Mouse (Mus musculus): ENCODE results near the gene Hmgcs1. TPM values are rescaled to one million over a fixed set of nuclear protein-coding genes. Genes with fewer than 3 reads are reported as not detected.
"Not testable (repeated sequence)": the region's sequence is repeated elsewhere in the genome, so short reads cannot be mapped to it uniquely, and the experiment has no call there.

Gene Hmgcs1
- polyA plus RNA-seq (2015; fragmentation: Nextera tagmentation; extraction: Ambion mirVana) = 506 and 523 TPM in 2 replicates

DNA sequence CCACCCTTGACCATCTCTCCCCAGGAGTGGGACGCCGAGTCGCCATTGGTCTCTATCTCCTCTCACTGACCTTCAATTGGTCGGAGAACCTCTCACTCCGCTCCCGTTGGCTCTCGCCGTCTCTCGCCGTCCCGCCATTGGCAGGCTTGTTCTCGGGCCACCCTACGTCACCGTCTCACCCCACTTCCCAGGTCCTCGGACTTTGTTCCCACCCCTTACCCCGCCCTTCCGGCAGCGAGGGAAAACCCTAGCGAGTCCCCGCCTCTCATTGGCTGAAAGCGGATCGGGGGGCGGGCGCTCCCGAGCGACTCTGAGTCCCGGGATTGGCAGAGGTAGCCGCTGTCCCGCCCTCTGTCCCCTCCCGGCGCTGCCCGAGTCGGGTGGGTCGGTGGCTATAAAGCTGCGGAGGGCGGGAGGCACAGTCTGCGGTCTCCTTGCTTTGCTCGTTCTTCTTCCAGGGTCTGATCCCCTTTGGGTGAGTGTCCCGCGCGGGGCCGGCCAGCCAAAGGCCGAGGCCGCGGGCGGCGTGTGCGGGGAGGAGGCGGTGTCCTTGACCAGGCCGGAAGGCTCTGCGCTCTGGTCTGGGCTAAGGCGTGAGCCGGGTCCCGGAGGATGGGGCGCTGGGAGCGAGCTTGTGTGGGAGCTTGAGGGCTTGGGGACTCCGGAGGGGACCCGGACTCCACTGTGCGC lies at the start of gene Hmgcs1:
Gene Hmgcs1 (plus strand): TSS at position 341 of the 690 bp plus-strand sequence.
- Histone ChIP-seq H3K36me3 (replicated peaks) (no peaks in the 10 kb centered on the region), H3K27me3 (replicated peaks) (no peaks in the 10 kb centered on the region), H3K9ac (peak within 1 kb of the TSS; percentile 97), H3K9me3 (no peaks in the 10 kb centered on the region), H3K4me2 (peak within 1 kb of the TSS; percentile 60), H3K4me3 (peak within 1 kb of the TSS; percentile 83), H3K4me1 (peaks cover 44% of the 10 kb centered on the region), H3K27ac (peak within 1 kb of the TSS; percentile 99)
- 1% methylated on average over 59 of the region's 59 CpGs for WGBS
- ATAC-seq (replicated peaks) = peak; percentile 99

DNA sequence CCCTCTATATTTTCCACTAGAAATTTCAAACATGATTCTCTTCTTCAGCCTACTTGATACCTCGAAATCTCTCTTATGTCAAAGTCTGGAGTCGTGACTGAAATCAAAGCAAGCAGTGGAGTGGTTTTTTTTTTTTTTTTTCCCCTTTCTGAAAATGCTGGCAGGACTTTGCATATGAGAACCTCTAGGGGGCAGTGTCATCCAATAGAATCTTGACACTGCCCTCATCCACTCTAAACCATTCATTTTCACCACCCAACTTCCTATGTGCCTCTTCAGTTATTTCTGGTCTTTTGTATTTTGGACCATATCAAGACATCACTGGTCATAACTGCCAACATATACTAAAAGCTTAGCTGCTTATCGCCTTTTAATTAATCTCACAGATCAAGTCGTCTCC lies 49.7 kb upstream of the Hmgcs1 start:
- H3K36me3 ChIP-seq (replicated peaks) = no peaks in the 10 kb centered on the region
- H3K9me3 ChIP-seq = no peaks in the 10 kb centered on the region
- no peak overlapping the region for H3K27ac ChIP-seq
- H3K27me3 ChIP-seq (replicated peaks) = no peaks in the 10 kb centered on the region
- no peak overlapping the region for H3K4me3 ChIP-seq
- H3K4me1 ChIP-seq = no peaks in the 10 kb centered on the region
- ATAC-seq (replicated peaks) = peak; percentile 75
- no peak overlapping the region for H3K9ac ChIP-seq
- H3K4me2 ChIP-seq = no peak overlapping the region
- 37% methylated on average over 4 of the region's 4 CpGs for WGBS

DNA sequence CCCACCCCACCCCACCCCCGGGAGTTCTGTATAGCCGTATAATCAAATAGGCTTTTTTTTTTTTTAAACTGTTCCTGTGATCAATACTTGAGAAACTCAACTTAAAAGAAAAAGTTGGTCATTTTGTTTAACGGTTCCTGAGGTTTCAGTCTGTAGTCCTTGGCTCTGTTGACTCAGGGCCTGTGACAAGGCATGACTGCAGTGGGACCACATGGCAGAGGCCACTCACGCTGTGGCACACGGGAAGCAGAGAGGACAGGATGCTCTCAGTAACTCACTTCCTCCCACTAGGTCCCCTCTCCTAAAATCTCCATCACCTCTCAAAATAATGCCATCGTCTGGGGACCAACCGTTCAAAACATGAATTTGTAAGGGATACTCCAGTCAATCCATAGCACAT lies 49.0 kb upstream of the Hmgcs1 start:
- no peaks in the 10 kb centered on the region for H3K27me3 ChIP-seq (replicated peaks)
- H3K4me3 ChIP-seq = no peak overlapping the region
- no peaks in the 10 kb centered on the region for H3K4me1 ChIP-seq
- H3K9me3 ChIP-seq = no peaks in the 10 kb centered on the region
- 87% methylated on average over 7 of the region's 7 CpGs for WGBS
- H3K9ac ChIP-seq = no peak overlapping the region
- no peak overlapping the region for H3K4me2 ChIP-seq
- no peaks in the 10 kb centered on the region for H3K36me3 ChIP-seq (replicated peaks)
- ATAC-seq (replicated peaks) = no peak
- no peak overlapping the region for H3K27ac ChIP-seq

DNA sequence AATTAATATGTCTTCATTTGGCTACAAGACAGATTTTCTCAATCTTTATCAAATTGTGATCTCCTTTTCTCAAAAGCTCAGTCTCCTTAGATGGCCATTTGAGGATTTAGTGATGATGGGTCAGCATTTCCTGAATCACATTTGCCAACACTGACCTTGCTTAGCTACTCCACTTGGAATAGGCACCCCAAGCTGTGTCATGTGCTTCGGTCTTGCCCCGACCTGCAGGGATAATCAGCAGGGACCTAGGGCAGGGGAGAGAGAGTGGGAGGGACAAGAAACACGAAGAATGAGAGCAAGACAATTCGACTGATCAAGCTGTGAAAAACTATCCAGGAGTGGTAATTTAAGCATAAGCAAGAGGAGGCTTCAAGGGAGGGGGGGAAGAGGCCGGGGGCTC lies 45.4 kb upstream of the Hmgcs1 start:
- no peaks in the 10 kb centered on the region for H3K27me3 ChIP-seq (replicated peaks)
- 0 out of 2 replicates have a peak, but pooled peaks cover 3% of the 10 kb centered on the region for H3K4me1 ChIP-seq
- no peaks in the 10 kb centered on the region for H3K36me3 ChIP-seq (replicated peaks)
- no peak overlapping the region for H3K27ac ChIP-seq
- no peaks in the 10 kb centered on the region for H3K9me3 ChIP-seq
- H3K9ac ChIP-seq = no peak overlapping the region
- H3K4me3 ChIP-seq = no peak overlapping the region
- WGBS = 55% methylated on average over 5 of the region's 5 CpGs
- no peak for ATAC-seq (replicated peaks)
- no peak overlapping the region for H3K4me2 ChIP-seq

DNA sequence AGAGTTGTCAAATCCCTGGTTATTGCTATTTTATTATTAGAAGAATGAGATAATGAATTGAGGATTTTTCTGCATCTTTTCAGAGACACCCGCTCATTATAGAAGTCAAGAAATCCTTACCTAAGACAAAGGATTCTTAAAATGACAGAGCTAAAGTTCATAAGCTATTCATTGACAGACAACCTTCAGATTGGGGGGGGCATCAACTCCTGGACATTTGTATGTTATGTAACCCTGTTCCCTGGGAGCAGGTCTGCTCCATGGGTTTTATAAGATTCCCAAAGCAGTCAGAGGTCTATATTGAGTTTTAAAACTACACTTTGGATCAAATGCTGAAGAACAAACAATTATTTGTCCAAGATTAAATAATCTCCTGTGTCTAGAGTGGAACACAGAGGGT lies 43.7 kb upstream of the Hmgcs1 start:
- no peaks in the 10 kb centered on the region for H3K9me3 ChIP-seq
- no peak overlapping the region for H3K4me3 ChIP-seq
- no peak overlapping the region for H3K27ac ChIP-seq
- ATAC-seq (replicated peaks) = no peak
- H3K36me3 ChIP-seq (replicated peaks) = no peaks in the 10 kb centered on the region
- H3K4me2 ChIP-seq = no peak overlapping the region
- WGBS = 94% methylated on average over 1 of the region's 1 CpGs
- H3K4me1 ChIP-seq = 0 out of 2 replicates have a peak, but pooled peaks cover 3% of the 10 kb centered on the region
- no peak overlapping the region for H3K9ac ChIP-seq
- H3K27me3 ChIP-seq (replicated peaks) = no peaks in the 10 kb centered on the region

DNA sequence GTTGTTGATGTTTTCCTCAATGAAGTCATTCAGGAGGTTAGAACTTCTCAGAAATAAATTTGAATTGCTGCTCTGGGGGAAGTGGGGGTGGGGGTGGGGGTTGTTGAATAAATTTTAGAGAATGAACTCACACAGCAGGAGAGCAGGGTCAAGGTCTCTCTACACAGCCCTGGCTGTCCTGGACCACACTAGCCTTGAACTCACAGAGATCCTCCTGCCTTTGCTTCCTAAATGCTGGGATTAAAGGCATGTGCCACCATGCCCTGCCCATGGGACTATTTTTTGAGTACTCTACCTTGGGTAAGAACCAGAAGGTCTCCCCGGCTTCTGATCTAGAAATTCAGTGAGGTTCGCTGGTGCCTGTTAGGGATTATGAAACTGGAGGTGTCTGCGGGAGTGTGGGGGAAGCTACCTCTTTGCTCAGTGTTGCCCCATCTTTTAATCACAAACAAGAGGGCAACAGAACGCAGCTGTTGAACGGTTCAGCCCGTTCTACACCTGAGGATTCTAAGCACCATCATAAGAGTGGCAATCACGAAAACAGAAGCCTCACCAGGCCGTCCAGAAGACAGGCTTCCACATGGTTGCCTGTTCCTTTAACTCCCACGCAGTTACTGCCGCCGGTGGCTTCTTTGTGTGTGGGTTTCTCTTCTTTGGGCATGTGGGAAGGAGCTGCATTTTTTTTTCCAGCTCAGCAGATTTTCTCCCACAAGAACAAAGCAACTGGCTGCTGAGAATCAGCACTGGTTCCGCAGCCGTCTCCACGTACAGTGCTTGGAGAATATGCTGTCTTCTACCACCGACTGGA lies 41.1 kb upstream of the Hmgcs1 start:
- Histone ChIP-seq H3K4me2 (0 out of 2 replicates have a peak overlapping the region, but pooled peaks have one; percentile 14), H3K27ac (peak overlapping the region; percentile 56), H3K9me3 (no peaks in the 10 kb centered on the region), H3K36me3 (replicated peaks) (no peaks in the 10 kb centered on the region), H3K9ac (no peak overlapping the region), H3K4me1 (0 out of 2 replicates have a peak, but pooled peaks cover 3% of the 10 kb centered on the region), H3K4me3 (no peak overlapping the region), H3K27me3 (replicated peaks) (no peaks in the 10 kb centered on the region)
- peak; percentile 71 for ATAC-seq (replicated peaks)
- WGBS = 50% methylated on average over 15 of the region's 15 CpGs

DNA sequence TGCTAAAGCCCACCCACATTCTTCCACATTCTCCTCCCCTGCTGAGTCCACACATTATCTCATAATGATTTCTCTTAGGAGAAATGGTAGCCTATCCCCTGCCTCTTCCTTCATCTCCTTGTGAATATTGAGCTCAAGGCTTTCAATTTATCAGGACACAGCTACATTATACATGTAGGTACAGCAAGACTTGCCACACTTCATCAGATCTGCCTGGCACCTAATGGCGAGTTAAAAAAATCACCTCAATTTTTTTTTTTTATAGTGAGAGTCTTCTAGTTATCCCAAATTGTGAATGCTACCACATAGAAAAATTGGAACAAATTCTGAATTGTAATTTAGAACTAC lies 40.5 kb upstream of the Hmgcs1 start:
- 0 out of 2 replicates have a peak overlapping the region, but pooled peaks have one; percentile 14 for H3K4me2 ChIP-seq
- no peaks in the 10 kb centered on the region for H3K36me3 ChIP-seq (replicated peaks)
- 74% methylated on average over 1 of the region's 1 CpGs for WGBS
- H3K9me3 ChIP-seq = no peaks in the 10 kb centered on the region
- H3K9ac ChIP-seq = no peak overlapping the region
- H3K4me1 ChIP-seq = 0 out of 2 replicates have a peak, but pooled peaks cover 3% of the 10 kb centered on the region
- peak; percentile 67 for ATAC-seq (replicated peaks)
- H3K27me3 ChIP-seq (replicated peaks) = no peaks in the 10 kb centered on the region
- H3K4me3 ChIP-seq = no peak overlapping the region
- H3K27ac ChIP-seq = peak overlapping the region; percentile 56; the same call in 1 of the 2 replicates

DNA sequence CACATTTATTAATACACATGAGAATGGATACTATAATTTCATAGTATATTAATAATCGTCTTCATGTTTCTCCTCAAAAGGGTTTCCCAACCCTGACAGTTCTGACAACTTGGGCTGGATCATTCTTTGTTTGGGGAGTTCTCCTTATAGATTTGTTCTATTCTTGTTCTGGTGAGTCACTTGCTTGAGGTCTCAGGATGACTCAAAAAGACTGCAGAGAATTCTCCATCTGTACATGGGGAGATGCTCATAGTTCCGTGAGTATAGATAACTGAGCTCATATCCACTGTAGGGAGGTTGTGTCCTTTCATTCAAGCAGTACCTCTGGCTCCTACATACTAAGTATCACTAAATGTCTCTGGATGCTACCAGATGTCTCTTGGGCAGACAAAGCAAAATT lies 35.4 kb upstream of the Hmgcs1 start:
- Histone ChIP-seq H3K4me2 (no peak overlapping the region), H3K9ac (no peak overlapping the region), H3K27me3 (replicated peaks) (no peaks in the 10 kb centered on the region), H3K4me3 (no peak overlapping the region), H3K4me1 (no peaks in the 10 kb centered on the region), H3K9me3 (no peaks in the 10 kb centered on the region), H3K27ac (no peak overlapping the region), H3K36me3 (replicated peaks) (no peaks in the 10 kb centered on the region)
- WGBS = 87% methylated on average over 2 of the region's 2 CpGs
- no peak for ATAC-seq (replicated peaks)

DNA sequence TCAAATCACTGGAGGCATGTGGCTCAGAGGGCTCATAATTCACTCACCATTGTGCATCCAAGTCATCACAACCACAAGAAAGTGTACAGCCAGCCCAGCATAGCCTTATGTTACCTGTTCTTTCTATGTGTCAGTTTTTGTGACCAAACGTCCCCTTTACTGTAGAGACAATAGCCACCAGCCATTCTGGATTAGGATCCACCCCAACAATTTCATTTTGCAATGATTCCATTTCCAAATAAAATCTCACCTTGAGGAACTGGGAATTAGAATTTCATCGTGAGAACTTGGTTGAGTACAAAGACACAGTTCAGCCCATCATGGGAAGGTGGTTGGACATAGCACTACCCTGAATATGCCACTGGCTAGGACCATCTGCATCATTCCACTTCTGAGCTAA lies 33.9 kb upstream of the Hmgcs1 start:
- H3K9me3 ChIP-seq = no peaks in the 10 kb centered on the region
- 79% methylated on average over 2 of the region's 2 CpGs for WGBS

DNA sequence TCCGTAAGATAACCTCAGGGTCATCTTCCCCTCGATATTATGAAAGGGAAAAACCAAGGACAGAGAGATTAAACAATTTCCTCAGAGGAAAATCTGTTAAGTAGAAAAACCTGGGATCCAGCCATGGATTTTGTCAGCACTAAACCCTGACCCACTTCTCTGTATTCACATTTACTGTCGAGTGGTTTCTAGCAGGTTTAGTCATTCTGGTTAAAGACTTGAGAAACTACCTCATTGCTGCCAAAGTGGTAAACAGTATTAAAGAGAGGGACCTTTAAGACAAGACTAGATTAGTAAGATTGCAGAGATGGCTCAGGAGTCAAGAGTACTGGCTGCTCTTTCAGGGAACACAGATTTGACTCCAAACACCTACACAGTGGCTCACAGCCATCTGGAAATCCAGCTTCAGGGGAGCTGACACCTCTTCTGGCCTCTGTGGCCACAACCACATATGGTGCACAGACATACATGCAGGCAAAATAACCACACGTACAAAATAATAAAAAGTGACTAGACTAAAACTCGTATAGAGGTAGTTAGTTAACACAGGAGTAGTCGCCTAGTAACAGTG lies 33.2 kb upstream of the Hmgcs1 start:
- H3K36me3 ChIP-seq (replicated peaks) = no peaks in the 10 kb centered on the region
- no peaks in the 10 kb centered on the region for H3K9me3 ChIP-seq
- no peaks in the 10 kb centered on the region for H3K27me3 ChIP-seq (replicated peaks)
- H3K4me3 ChIP-seq = no peak overlapping the region
- WGBS = 86% methylated on average over 6 of the region's 6 CpGs
- H3K4me2 ChIP-seq = no peak overlapping the region
- no peak for ATAC-seq (replicated peaks)
- no peak overlapping the region for H3K9ac ChIP-seq
- no peak overlapping the region for H3K27ac ChIP-seq
- H3K4me1 ChIP-seq = no peaks in the 10 kb centered on the region

More for the DNA sequence above, 33.9 kb upstream of the Hmgcs1 start:
- Histone ChIP-seq H3K4me3 (no peak overlapping the region), H3K4me2 (no peak overlapping the region), H3K27me3 (replicated peaks) (no peaks in the 10 kb centered on the region), H3K4me1 (no peaks in the 10 kb centered on the region), H3K9ac (no peak overlapping the region), H3K36me3 (replicated peaks) (no peaks in the 10 kb centered on the region), H3K27ac (no peak overlapping the region)
- no peak for ATAC-seq (replicated peaks)

DNA sequence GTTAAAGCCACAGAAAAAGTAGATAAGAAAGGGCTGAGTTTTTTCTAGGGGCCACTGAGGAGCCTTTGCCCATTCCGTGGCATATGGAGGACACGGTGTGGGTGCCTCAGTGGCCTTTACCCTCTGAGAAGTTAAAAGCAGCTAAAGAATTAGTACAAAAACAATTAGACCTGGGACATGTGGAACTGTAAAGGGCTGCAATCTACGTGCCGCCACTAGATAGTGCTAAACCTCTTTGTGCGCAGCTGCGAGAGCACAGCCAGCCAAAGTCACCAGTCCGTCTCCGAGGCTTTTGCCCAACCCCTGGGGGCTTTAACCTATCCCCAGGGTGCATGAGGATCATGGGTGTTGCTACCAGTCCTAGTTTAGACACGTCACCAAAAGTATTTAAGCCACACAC lies 28.8 kb upstream of the Hmgcs1 start:
- H3K27ac ChIP-seq; H3K4me1 ChIP-seq; H3K4me2 ChIP-seq; H3K9ac ChIP-seq; H3K27me3 ChIP-seq (replicated peaks); H3K9me3 ChIP-seq; H3K36me3 ChIP-seq (replicated peaks); H3K4me3 ChIP-seq: not testable (repeated sequence)
- 34% methylated on average over 7 of the region's 9 CpGs for WGBS
- peak; percentile 33; the same call in 1 of the 2 replicates for ATAC-seq (replicated peaks)

DNA sequence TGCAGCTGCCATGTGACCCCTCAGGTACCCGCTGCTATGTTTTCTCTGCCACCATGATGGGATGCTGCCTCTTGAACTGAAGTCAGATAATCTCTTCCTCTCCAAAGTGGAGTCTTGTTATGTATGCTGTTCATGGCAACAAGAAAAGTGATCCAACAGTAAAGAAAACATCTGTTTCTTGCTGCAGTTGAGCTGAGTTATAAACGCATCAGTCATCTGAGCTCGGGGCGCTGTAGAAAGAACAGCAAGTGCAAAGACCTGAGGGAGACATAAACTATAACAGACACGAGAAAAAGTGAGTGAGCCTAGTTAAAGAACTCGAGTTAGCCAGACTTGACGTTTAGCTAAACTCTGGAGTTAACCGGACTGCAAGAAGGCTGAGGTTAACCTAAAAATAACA lies 11.4 kb upstream of the Hmgcs1 start:
- no peak for ATAC-seq (replicated peaks)
- no peaks in the 10 kb centered on the region for H3K4me1 ChIP-seq
- 94% methylated on average over 8 of the region's 8 CpGs for WGBS
- H3K4me2 ChIP-seq = no peak overlapping the region
- H3K27ac ChIP-seq = no peak overlapping the region
- no peaks in the 10 kb centered on the region for H3K36me3 ChIP-seq (replicated peaks)
- H3K4me3 ChIP-seq = no peak overlapping the region
- no peaks in the 10 kb centered on the region for H3K27me3 ChIP-seq (replicated peaks)
- no peak overlapping the region for H3K9ac ChIP-seq
- no peaks in the 10 kb centered on the region for H3K9me3 ChIP-seq

Data from midbrain, embryonic 15.5 days (tissue).